Mouse (Mus musculus) small intestine, adult 2 months (tissue): ENCODE measurements around the gene 1700012P22Rik.

ENCODE experiments used
- CTCF ChIP-seq: fragments of 200-500 bp; IDR thresholded peaks from 2 replicates; pipeline ENCODE4 v1.5.1; 2012; ENCODE audit warnings: low read depth, mild to moderate bottlenecking, control low read depth, inconsistent platforms, low read length, moderate library complexity, mixed read lengths; ENCODE audit not compliant: insufficient replicate concordance, insufficient read length; ENCODE audit errors: extremely low read depth
- POLR2A ChIP-seq: fragments of 200-500 bp; IDR thresholded peaks from 2 replicates; pipeline ENCODE4 v1.6.1; 2012; ENCODE audit warnings: low read depth, mild to moderate bottlenecking, control low read depth, inconsistent platforms, low read length, moderate library complexity

- TF ChIP-seq CTCF (no peak), POLR2A (no peak)
These were observed 5.4 kb downstream of the 1700012P22Rik start for GRCm38 (mm10) chr4:144433216-144433615.
